Mouse (Mus musculus) cerebellum, adult 2 months (tissue): ENCODE results near the gene 2610301B20Rik. TPM values are rescaled to one million over a fixed set of nuclear protein-coding genes. Genes with fewer than 3 reads are reported as not detected.

Experiments used
- DNase-seq, 2 experiments: peaks; one replicate each; pipeline ENCODE4 v3.0.0; 2021
- H3K27ac ChIP-seq: fragments of 200-500 bp; 2 replicates; pipeline ENCODE4 v1.5.1; 2012; ENCODE audit warnings: low read length, control low read depth, inconsistent platforms; ENCODE audit not compliant: insufficient read depth
- H3K27me3 ChIP-seq: fragments of 200-500 bp; 2 replicates; pipeline ENCODE4 v1.6.1; 2012; ENCODE audit warnings: inconsistent platforms, mild to moderate bottlenecking, low read length, moderate library complexity; ENCODE audit not compliant: control insufficient read depth, insufficient read depth
- H3K4me1 ChIP-seq: fragments of 200-500 bp; 2 replicates; pipeline ENCODE4 v1.6.1; 2011; ENCODE audit warnings: low read length; ENCODE audit not compliant: control insufficient read depth, insufficient read depth
- H3K4me3 ChIP-seq: fragments of 200-500 bp; replicated peaks from 2 replicates; pipeline ENCODE3; 2011; ENCODE audit warnings: mild to moderate bottlenecking, low read depth, low read length, control low read depth; ENCODE audit not compliant: insufficient read depth
- CTCF ChIP-seq: fragments of 200-500 bp; IDR thresholded peaks from 2 replicates; pipeline ENCODE4 v1.5.1; 2011; ENCODE audit warnings: low read depth, mild to moderate bottlenecking, control low read depth, low read length, moderate library complexity, borderline replicate concordance; ENCODE audit not compliant: insufficient read depth
- POLR2A ChIP-seq: fragments of 200-500 bp; IDR thresholded peaks from 2 replicates; pipeline ENCODE4 v1.6.1; 2011; ENCODE audit warnings: low read length, control low read depth, borderline replicate concordance; ENCODE audit not compliant: insufficient read depth
- WGBS: fragments of 180-500 bp; shearing (Covaris S2); methylation state at CpG from one replicate; pipeline ENCODE4 v1.1.7; 2018; 5-methylcytosine and 5-hydroxymethylcytosine counted together
- polyA plus RNA-seq: library from polyadenylated mRNA; depleted of rRNA; stranded (reverse); fragments of >200 nt; gene quantifications from 2 replicates; pipeline ENCODE4 v1.2.3, GENCODE M21; 2012

2610301B20Rik gene
- polyA plus RNA-seq, 1 experiment, result 32.1 TPM

GRCm38 (mm10) chr4:10932091-10932745, 57.9 kb downstream of the 2610301B20Rik start:
- no peak for DNase-seq
- Histone ChIP-seq H3K4me1 (no peaks in the 10 kb centered on the region), H3K4me3 (no peak overlapping the region), H3K27me3 (no peaks in the 10 kb centered on the region), H3K27ac (no peak overlapping the region)
- WGBS, result 36% methylated on average over 4 of the region's 4 CpGs
- TF ChIP-seq POLR2A (no peak), CTCF (no peak)

DNA sequence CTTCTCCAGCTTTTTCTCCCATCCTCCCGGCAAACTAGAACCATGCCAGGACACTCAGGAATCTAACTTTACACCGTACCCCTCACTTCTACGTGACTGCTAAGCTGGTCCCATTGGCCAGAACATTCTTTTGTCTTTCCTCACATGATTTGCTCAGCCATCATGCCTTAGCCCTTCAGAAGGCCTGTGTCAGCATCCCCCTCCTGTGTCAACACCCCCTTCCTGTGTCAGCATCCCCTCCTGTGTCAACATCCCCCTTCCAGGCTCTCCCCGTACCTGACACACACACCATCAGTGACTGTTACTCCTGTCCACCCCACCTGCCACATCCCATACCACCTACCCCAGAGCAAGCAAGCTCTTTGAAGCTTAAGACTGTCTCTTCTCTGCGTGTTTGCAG, 58.5 kb downstream of the 2610301B20Rik start:
- WGBS, result 81% methylated on average over 5 of the region's 5 CpGs
- DNase-seq, result no peak
- no peak overlapping the region for H3K4me3 ChIP-seq

GRCm38 (mm10) chr4:10936766-10937165, 62.5 kb downstream of the 2610301B20Rik start:
- DNase-seq, result no peak
- Histone ChIP-seq H3K27ac (no peak overlapping the region), H3K4me3 (no peak overlapping the region), H3K4me1 (no peaks in the 10 kb centered on the region), H3K27me3 (no peaks in the 10 kb centered on the region)
- no peak for TF ChIP-seq CTCF
- no peak for TF ChIP-seq POLR2A
- WGBS, result 77% methylated on average over 4 of the region's 4 CpGs

More for the DNA sequence above, 58.5 kb downstream of the 2610301B20Rik start:
- H3K4me1 ChIP-seq, result no peaks in the 10 kb centered on the region
- no peak overlapping the region for H3K27ac ChIP-seq
- no peaks in the 10 kb centered on the region for H3K27me3 ChIP-seq
- TF ChIP-seq CTCF (no peak), POLR2A (no peak)
